In the genomic region with DNA sequence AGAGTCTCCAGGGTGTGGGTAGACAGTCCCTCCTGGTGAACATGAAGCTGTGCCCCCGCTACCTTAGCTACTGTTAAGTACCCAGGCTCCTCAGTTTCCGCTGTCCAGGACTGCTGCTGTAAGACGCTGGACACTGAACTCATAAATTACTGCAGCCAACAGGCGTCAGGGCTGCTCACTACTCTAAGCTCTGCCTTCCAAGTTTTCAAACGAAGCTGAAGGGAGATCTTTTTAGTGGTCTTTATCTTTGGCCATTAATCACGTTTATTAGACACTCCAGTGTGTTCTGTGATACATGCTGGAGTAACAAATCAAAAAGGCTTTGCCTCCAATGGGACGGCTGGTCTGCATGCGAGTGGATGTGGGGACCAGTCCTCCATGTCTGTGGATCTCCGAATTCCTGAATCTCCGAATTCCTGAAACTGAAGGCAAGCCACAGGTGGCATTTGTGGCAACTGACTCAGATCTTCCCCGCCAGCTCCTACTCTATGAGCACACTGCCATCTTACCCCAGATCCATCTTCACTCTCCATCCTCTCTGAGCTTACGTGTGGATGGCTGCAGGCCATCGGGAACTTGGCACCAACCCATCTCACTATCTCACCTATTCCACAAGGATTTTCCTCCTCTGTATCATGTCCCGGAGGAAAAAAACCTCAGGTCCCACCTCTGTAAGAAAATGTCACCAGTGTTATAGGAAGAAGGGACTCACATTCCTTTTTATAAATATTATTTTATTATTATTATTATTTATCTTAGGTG, we compare ENCODE assay signal across 17 mouse cellular contexts. TPM values are rescaled to one million over a fixed set of nuclear protein-coding genes. Genes with fewer than 3 reads are reported as not detected.
DNase-seq lines count a peak whose midpoint lies in the region; ATAC-seq lines count a peak whose summit lies in the region.
"Had no signal": no experiment of that assay in that cellular context is flagged by ENCODE, and none has a peak within 500 bp of the region (broad histone marks: within the 10 kb centered on the region; RNA-seq: fewer than 3 reads in every experiment).

No protein-coding gene starts in this region.

- H3K4me3 ChIP-seq in heart, embryonic 13.5 days = no peak overlapping the region
- H3K4me3 ChIP-seq in neural tube, embryonic 11.5 days (ENCODE audit: low read depth, low read length) = no peak overlapping the region
- no peak overlapping the region for H3K4me3 ChIP-seq in limb, embryonic 13.5 days
- H3K4me3 ChIP-seq: forebrain, embryonic 15.5 days; liver, embryonic 15.5 days had no signal

- no peak for ATAC-seq in heart, embryonic 13.5 days (ENCODE audit: extremely low read depth, insufficient number of reproducible peaks, low FRiP score, low TSS enrichment)
- ATAC-seq in neural tube, embryonic 11.5 days (ENCODE audit: insufficient read depth, low FRiP score, low TSS enrichment) = no peak
- ATAC-seq in limb, embryonic 13.5 days (ENCODE audit: low FRiP score, low read depth) = peak; percentile 28; the same call in 1 of the 2 replicates
- ATAC-seq: forebrain, embryonic 15.5 days had no signal

- WGBS in heart, embryonic 13.5 days = 69% methylated on average over 14 of the region's 14 CpGs
- WGBS in neural tube, embryonic 11.5 days = 50% methylated on average over 14 of the region's 14 CpGs
- WGBS in limb, embryonic 13.5 days = 39% methylated on average over 14 of the region's 14 CpGs

- H3K27ac ChIP-seq in heart, embryonic 13.5 days (replicated peaks) = peak overlapping the region; percentile 53; the same call in 1 of the 2 replicates
- H3K27ac ChIP-seq in neural tube, embryonic 11.5 days (ENCODE audit: low read depth, low read length) = peak overlapping the region; percentile 20; the same call in 1 of the 2 replicates
- peak overlapping the region; percentile 93 for H3K27ac ChIP-seq in limb, embryonic 13.5 days
- H3K27ac ChIP-seq: forebrain, embryonic 15.5 days; gastrocnemius, adult 2 months; liver, embryonic 15.5 days had no signal

- 0 out of 2 replicates have a peak, but pooled peaks cover 4% of the 10 kb centered on the region for H3K36me3 ChIP-seq in heart, embryonic 13.5 days
- no peaks in the 10 kb centered on the region for H3K36me3 ChIP-seq in neural tube, embryonic 11.5 days (ENCODE audit: control insufficient read depth, insufficient read depth, low read length)
- H3K36me3 ChIP-seq in limb, embryonic 13.5 days = peaks cover 3% of the 10 kb centered on the region; the same call in 1 of the 2 replicates
- H3K36me3 ChIP-seq: forebrain, embryonic 15.5 days; G1E; liver, embryonic 15.5 days had no signal

- no peak for DNase-seq in heart, adult 8-10 months (ENCODE audit: low spot score)
- no peak for DNase-seq in neural tube, embryonic 11.5 days (ENCODE audit: low spot score)
- DNase-seq in neural tube, embryonic 10.5 days (ENCODE audit: extremely low spot score, low spot score) = no peak
- no peak for DNase-seq in layer of hippocampus, adult 11-12 months (ENCODE audit: low spot score)
- no peak for DNase-seq in adrenal gland, postnatal 36 days
- DNase-seq: cerebellum, adult 2 months; heart, adult 18-20 months; heart, postnatal 36 days; lung, postnatal 36 days; right cerebral cortex, adult 18-20 months; spleen, adult 18-20 months had no signal

- no peaks in the 10 kb centered on the region for H3K9me3 ChIP-seq in heart, embryonic 13.5 days
- no peaks in the 10 kb centered on the region for H3K9me3 ChIP-seq in neural tube, embryonic 11.5 days (ENCODE audit: control insufficient read depth, low read length)
- H3K9me3 ChIP-seq in limb, embryonic 13.5 days = no peaks in the 10 kb centered on the region
- H3K9me3 ChIP-seq: forebrain, embryonic 15.5 days; G1E; liver, embryonic 15.5 days had no signal

- no peaks in the 10 kb centered on the region for H3K27me3 ChIP-seq in heart, embryonic 13.5 days (replicated peaks)
- H3K27me3 ChIP-seq in neural tube, embryonic 11.5 days (ENCODE audit: control insufficient read depth, insufficient read depth, low read length) = no peaks in the 10 kb centered on the region
- no peaks in the 10 kb centered on the region for H3K27me3 ChIP-seq in limb, embryonic 13.5 days
- H3K27me3 ChIP-seq: forebrain, embryonic 15.5 days; liver, embryonic 15.5 days had no signal

- peaks cover 43% of the 10 kb centered on the region for H3K4me1 ChIP-seq in heart, embryonic 13.5 days
- H3K4me1 ChIP-seq in neural tube, embryonic 11.5 days (ENCODE audit: control insufficient read depth, insufficient read depth, low read length) = peaks cover 16% of the 10 kb centered on the region
- peaks cover 67% of the 10 kb centered on the region for H3K4me1 ChIP-seq in limb, embryonic 13.5 days

- H3K9ac ChIP-seq in heart, embryonic 13.5 days = no peak overlapping the region
- no peak overlapping the region for H3K9ac ChIP-seq in neural tube, embryonic 11.5 days (ENCODE audit: low read length)
- no peak overlapping the region for H3K9ac ChIP-seq in limb, embryonic 13.5 days
- H3K9ac ChIP-seq: forebrain, embryonic 15.5 days; liver, embryonic 15.5 days had no signal

- H3K4me2 ChIP-seq in heart, embryonic 13.5 days = no peak overlapping the region
- no peak overlapping the region for H3K4me2 ChIP-seq in neural tube, embryonic 11.5 days (ENCODE audit: low read depth)
- no peak overlapping the region for H3K4me2 ChIP-seq in limb, embryonic 13.5 days (replicated peaks)
- H3K4me2 ChIP-seq: forebrain, embryonic 15.5 days; liver, embryonic 15.5 days had no signal

RNA-seq across cellular contexts. Expression of a gene that starts 56.9 kb away (rescaled TPM):
- 23.2 and 23.6 TPM in 2 replicates for polyA plus RNA-seq in heart, embryonic 13.5 days (2015; fragmentation: Nextera tagmentation; extraction: Ambion mirVana)
- total RNA-seq in heart, adult 8-10 months (2022) = 10 to 100 TPM in 3 of 4 experiments, 1 to 10 TPM in 1; 9.8 to 13.0 (median 11.0) TPM
- 55.3 and 57.7 TPM in 2 replicates for polyA plus RNA-seq in neural tube, embryonic 11.5 days (2014; fragmentation: Nextera tagmentation; extraction: Ambion mirVana)
- polyA plus RNA-seq in limb, embryonic 13.5 days (2015; fragmentation: Nextera tagmentation; extraction: Ambion mirVana) = 55.4 and 57.6 TPM in 2 replicates
- total RNA-seq in adrenal gland, postnatal 36 days (2021) = 10 to 100 TPM; 28.3 to 29.7 TPM

Comparison
In these comparisons a context has a peak if more than half of its experiments do, and no peak if none do; other contexts are left out.
1. H3K27ac ChIP-seq: peak in every context shown above with its lines; median percentile 93 in limb, embryonic 13.5 days; 53 in heart, embryonic 13.5 days; 20 in neural tube, embryonic 11.5 days.